Mouse (Mus musculus) liver, embryonic 15.5 days (tissue): ENCODE data around the gene Eif3a. TPM values are rescaled to one million over a fixed set of nuclear protein-coding genes. Genes with fewer than 3 reads are reported as not detected.

ENCODE experiments used
- ATAC-seq: fragments of 200-750 bp; cut with Nextera tagmentation; 2 replicates; pipeline ENCODE4 v1.8.0; 2017; ENCODE audit warnings: moderate number of reproducible peaks, mild to moderate bottlenecking, moderate library complexity; ENCODE audit not compliant: insufficient read depth
- H3K27ac ChIP-seq: fragments of 300-500 bp; sonication (generic); replicated peaks from 2 replicates; pipeline ENCODE4 v1.5.1; 2015; ENCODE audit warnings: mild to moderate bottlenecking, inconsistent platforms
- H3K27me3 ChIP-seq: fragments of 300-500 bp; sonication (generic); 2 replicates; pipeline ENCODE4 v1.6.1; 2015; ENCODE audit warnings: mild to moderate bottlenecking, inconsistent platforms
- H3K36me3 ChIP-seq: fragments of 300-500 bp; sonication (generic); replicated peaks from 2 replicates; pipeline ENCODE4 v1.6.1; 2015; ENCODE audit warnings: moderate library complexity, mild to moderate bottlenecking, inconsistent platforms
- H3K4me1 ChIP-seq: fragments of 300-500 bp; sonication (generic); replicated peaks from 2 replicates; pipeline ENCODE4 v1.6.1; 2015; ENCODE audit warnings: inconsistent platforms
- H3K4me2 ChIP-seq: fragments of 300-500 bp; sonication (generic); 2 replicates; pipeline ENCODE4 v1.6.1; 2015; ENCODE audit warnings: moderate library complexity, mild to moderate bottlenecking, inconsistent platforms
- H3K4me3 ChIP-seq: fragments of 300-500 bp; sonication (generic); replicated peaks from 2 replicates; pipeline ENCODE4 v1.5.1; 2015; ENCODE audit warnings: mild to moderate bottlenecking, inconsistent platforms
- H3K9ac ChIP-seq: fragments of 300-500 bp; sonication (generic); 2 replicates; pipeline ENCODE4 v1.6.1; 2015; ENCODE audit warnings: moderate library complexity, mild to moderate bottlenecking, inconsistent platforms
- H3K9me3 ChIP-seq: fragments of 300-500 bp; sonication (generic); replicated peaks from 2 replicates; pipeline ENCODE4 v1.6.1; 2016; ENCODE audit warnings: inconsistent platforms
- WGBS: fragments of 180-500 bp; shearing (Covaris S2); methylation state at CpG from one replicate; pipeline ENCODE4 v1.1.7; 2015; ENCODE audit warnings: mixed read lengths; ENCODE audit not compliant: insufficient replicate concordance; 5-methylcytosine and 5-hydroxymethylcytosine counted together
- polyA plus RNA-seq: library from polyadenylated mRNA; unstranded; fragments of >200 nt; fragmentation: Nextera tagmentation; extraction: Ambion mirVana; gene quantifications from 2 replicates; pipeline ENCODE4 v1.2.1, GENCODE M21; 2015

Gene Eif3a
- polyA plus RNA-seq, 1 experiment from 2014 or later = 74.9 TPM

DNA sequence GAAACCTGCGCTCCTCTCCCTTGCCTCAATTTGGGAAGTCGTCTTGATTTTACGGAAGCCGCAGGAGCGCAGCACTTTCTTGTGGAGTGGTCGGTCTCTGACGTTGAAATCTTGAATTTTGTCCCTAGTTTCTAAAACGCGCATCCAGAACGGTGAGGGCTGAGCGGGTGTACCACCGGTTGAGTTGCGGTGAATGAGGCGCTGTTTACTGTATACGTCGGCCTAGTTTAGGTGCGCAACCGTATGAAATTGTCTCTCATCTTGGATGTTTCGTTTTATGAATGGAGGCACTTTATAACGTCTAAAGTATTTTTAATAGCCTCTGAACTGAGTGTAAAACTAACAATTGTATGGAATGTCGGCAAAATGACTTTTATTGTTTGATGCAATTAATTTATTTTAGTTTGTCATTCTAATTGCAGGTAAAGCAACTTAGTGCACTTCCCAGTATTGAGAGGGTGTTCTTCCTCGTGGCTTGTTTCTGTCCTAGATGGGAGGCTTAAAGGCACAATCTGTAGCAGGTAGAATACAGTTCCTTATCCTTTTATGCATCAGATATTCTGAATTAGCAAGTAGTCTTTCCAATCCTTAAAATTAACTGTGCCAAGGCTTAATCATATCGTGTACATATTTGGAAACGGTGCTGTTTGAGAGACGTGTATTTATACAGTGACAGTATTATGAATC, 33.2 kb downstream of the Eif3a start:
- H3K27ac ChIP-seq = no peak overlapping the region
- 5% methylated on average over 25 of the region's 25 CpGs for WGBS
- ATAC-seq = no peak

DNA sequence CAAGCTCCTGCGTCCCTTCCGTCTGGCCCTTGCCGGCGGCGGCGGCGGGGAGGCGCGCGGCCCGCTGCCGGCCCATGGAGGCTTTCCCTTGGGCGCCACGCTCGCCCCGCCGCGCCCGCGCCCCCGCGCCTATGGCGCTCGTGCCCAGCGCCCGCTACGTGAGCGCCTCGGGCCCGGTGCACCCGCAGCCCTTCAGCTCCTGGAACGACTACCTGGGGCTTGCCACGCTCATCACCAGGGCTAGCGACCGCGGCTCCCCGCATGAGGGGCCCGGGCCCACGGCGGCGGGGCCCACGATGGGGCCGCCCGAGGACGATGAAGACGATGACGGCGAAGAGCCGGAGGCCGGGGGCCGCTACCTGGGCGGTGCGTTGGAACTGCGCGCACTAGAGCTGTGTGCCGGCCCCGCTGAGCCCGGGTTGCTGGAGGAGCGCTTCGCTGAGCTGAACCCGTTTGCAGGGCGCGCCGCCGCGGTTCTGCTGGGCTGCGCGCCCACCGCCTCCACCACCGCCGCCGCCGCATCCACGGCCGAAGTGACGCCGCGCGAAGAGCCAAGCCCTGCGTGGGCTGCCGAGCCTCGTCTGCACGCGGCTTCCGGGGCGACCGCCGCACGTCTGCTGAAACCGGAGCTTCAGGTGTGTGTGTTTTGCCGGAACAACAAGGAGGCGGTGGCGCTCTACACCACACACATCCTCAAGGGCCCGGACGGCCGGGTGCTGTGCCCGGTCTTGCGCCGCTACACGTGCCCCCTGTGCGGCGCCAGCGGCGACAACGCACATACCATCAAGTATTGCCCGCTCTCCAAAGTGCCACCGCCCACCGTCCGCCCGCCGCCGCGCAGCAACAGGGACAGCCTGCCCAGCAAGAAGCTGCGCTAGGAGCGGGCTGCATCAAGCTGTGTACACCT, 34.0 kb downstream of the Eif3a start:
- H3K36me3 ChIP-seq = peaks cover 13% of the 10 kb centered on the region
- peaks cover 33% of the 10 kb centered on the region for H3K4me1 ChIP-seq
- no peaks in the 10 kb centered on the region for H3K9me3 ChIP-seq
- H3K9ac ChIP-seq = peak overlapping the region; percentile 73
- H3K4me2 ChIP-seq = peak overlapping the region; percentile 100
- peaks cover 46% of the 10 kb centered on the region for H3K27me3 ChIP-seq
- under 1% methylated on average over 114 of the region's 115 CpGs for WGBS
- ATAC-seq = peak; percentile 40
- H3K4me3 ChIP-seq = peak overlapping the region; percentile 79
- H3K27ac ChIP-seq = peak overlapping the region; percentile 71

More for the DNA sequence above, 33.2 kb downstream of the Eif3a start:
- Histone ChIP-seq H3K4me1 (peaks cover 33% of the 10 kb centered on the region), H3K9ac (peak overlapping the region; percentile 73), H3K36me3 (peaks cover 18% of the 10 kb centered on the region), H3K9me3 (no peaks in the 10 kb centered on the region), H3K27me3 (peaks cover 46% of the 10 kb centered on the region), H3K4me2 (peak overlapping the region; percentile 100), H3K4me3 (peak overlapping the region; percentile 79)

DNA sequence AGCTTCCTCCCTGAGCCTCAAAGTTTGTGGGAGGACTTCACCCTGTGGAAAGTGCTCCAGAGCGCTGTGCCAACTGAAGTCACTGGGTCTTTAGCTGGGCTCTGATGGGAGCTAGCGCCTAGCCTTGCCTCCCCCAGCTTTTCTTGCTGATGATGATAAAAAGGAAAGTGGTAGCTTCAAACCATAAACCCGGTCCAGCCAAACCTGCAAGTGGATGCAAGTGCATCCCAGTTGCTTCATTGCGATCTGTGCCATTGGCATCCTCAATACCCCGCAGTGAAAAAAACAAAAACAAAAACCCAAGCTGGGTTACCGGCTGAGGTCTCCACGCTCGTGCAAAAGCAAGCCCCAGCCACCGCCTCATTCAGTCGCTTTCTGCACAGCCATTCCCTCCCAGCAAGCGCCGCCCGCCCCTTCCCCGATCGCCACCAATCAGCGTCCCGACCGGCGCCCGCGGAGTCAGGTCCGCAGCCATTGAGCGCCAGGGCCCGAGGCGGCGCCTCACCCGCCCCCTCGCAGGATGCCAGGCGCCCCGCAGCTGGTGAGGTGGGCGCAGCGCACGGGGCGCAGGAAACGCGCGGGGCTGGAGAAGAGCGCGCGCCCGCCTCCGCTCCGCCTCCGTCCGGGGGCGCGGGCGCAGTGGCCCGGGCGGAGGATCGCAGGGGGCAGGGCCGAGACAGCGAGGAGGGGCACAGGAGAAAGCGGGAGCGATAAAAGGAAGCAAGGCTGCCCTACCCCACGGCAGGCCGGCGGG, 34.8 kb downstream of the Eif3a start, which contains the start of gene Nanos1:
TSS of gene Nanos1 (plus strand) at position 550 of the 754 bp plus-strand sequence.
- Histone ChIP-seq H3K9me3 (no peaks in the 10 kb centered on the region), H3K4me1 (peaks cover 33% of the 10 kb centered on the region), H3K27ac (peak within 1 kb of the TSS; percentile 71), H3K27me3 (peaks cover 50% of the 10 kb centered on the region), H3K36me3 (peaks cover 10% of the 10 kb centered on the region), H3K4me3 (peak within 1 kb of the TSS; percentile 79), H3K9ac (peak within 1 kb of the TSS; percentile 73), H3K4me2 (peak within 1 kb of the TSS; percentile 100)
- ATAC-seq = peak; percentile 93
- WGBS = under 1% methylated on average over 55 of the region's 58 CpGs

DNA sequence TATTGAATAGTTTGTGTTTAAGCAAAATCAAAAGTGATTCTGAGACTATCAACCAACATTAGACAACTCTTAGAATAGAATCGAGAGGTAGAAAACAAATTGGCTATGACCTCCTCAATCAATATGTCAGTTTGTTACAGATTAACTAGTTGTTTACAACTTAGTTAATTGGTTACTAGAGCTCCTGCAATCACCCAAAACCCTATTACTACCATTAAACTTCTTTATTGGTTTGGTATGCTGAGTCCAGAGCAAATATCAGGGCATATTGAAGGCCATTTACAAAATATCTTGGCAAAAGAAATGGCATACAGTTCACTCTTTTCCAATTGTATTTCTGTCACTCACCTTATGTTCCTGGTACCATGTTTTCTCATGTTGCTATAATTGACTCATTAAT, 42.7 kb downstream of the Eif3a start:
- peaks cover 16% of the 10 kb centered on the region for H3K27me3 ChIP-seq
- no peak overlapping the region for H3K4me3 ChIP-seq
- H3K27ac ChIP-seq = no peak overlapping the region
- no peak for ATAC-seq
- H3K36me3 ChIP-seq = no peaks in the 10 kb centered on the region
- no peak overlapping the region for H3K9ac ChIP-seq
- no peak overlapping the region for H3K4me2 ChIP-seq
- 67% methylated on average over 1 of the region's 1 CpGs for WGBS
- no peaks in the 10 kb centered on the region for H3K9me3 ChIP-seq
- H3K4me1 ChIP-seq = peaks cover 19% of the 10 kb centered on the region

DNA sequence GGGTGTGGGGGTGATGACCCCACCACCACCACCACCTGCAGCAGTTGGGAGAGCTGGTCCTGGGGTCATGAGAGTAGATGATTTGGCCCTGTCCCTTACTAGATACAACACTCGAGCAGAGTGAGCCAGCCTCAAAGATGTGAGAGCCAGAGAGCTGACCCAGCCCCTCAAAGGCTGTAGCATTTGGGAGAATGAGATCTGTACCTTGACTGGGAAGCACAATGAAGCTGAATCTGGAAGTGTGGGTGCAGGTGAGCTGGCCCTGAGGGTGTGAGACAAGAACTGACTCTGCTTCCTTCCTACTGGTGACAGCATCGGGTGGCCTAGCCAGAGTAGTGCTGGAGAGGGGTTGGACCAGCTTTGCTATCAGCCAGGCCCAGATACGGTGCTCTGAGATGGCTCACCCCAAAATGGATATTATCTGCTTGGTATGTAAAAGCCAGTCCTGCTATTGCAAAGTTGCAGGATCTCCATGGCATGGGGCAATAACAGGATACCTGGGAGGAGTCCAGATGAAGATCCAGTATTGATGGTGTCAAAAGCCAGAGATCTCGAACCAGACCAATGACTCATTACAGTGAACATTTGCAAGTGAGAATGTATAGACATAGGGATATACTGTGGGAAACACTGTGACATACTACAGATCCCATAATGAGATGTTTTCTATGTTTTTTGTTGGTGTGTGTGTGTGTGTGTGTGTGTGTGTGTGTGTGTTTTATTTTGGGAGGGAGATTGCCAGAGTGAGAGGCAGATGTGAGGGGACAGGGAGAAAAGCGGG, 46.5 kb downstream of the Eif3a start:
- peak overlapping the region; percentile 51 for H3K4me2 ChIP-seq
- peak overlapping the region; percentile 78 for H3K27ac ChIP-seq
- 38% methylated on average over 5 of the region's 5 CpGs for WGBS
- no peaks in the 10 kb centered on the region for H3K9me3 ChIP-seq
- no peaks in the 10 kb centered on the region for H3K27me3 ChIP-seq
- no peak overlapping the region for H3K4me3 ChIP-seq
- H3K36me3 ChIP-seq = no peaks in the 10 kb centered on the region
- ATAC-seq = peak; percentile 99
- H3K4me1 ChIP-seq = peaks cover 24% of the 10 kb centered on the region
- H3K9ac ChIP-seq = 0 out of 2 replicates have a peak overlapping the region, but pooled peaks have one; percentile 35

DNA sequence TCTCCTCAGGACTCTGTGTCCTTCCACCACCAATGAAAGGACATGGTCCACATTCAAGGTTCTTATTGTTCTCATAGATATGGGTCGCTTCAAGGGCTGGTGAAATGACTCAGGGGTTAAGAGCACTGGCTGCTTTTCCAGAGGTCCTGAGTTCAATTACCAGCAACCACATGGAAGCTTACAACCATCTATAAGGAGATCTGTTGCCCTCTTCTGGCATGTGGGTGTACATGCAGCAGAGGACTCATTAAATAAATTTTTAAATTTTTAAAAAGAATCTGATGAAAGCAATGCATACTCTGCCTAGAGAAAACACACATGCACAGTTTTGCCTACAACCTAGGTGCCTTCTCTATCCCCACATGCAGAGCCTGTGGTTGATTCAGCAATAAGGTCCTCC, 49.9 kb downstream of the Eif3a start:
- Histone ChIP-seq H3K36me3 (no peaks in the 10 kb centered on the region), H3K27me3 (peaks cover 4% of the 10 kb centered on the region; the same call in 1 of the 2 replicates), H3K4me1 (peaks cover 24% of the 10 kb centered on the region), H3K4me3 (no peak overlapping the region), H3K27ac (no peak overlapping the region), H3K9me3 (no peaks in the 10 kb centered on the region), H3K4me2 (no peak overlapping the region), H3K9ac (no peak overlapping the region)
- no peak for ATAC-seq
- 42% methylated on average over 1 of the region's 1 CpGs for WGBS

DNA sequence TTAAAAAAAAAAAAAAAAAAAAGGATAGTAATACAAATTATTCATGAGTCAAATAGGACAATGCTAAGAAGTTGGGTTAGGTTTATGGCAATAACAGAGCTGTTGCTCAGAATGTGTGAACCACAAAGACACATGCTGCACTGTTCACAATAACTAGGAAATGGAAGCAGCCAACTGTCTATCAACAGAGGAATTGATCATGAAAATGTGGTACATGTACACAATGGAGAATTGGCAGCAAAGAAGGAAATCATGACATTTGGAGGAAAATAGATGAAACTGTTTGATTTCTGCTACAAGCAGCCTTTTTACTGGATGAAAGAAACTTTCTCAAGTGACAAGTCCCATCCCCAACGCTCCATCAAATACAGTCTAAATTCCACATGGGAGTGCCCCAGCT, 58.5 kb downstream of the Eif3a start:
- H3K9ac ChIP-seq = no peak overlapping the region
- H3K4me1 ChIP-seq = peaks cover 15% of the 10 kb centered on the region
- peaks cover 29% of the 10 kb centered on the region for H3K27me3 ChIP-seq
- no peaks in the 10 kb centered on the region for H3K36me3 ChIP-seq
- H3K9me3 ChIP-seq = no peaks in the 10 kb centered on the region
- no peak for ATAC-seq
- 61% methylated on average over 1 of the region's 1 CpGs for WGBS
- no peak overlapping the region for H3K4me2 ChIP-seq
- H3K4me3 ChIP-seq = no peak overlapping the region
- no peak overlapping the region for H3K27ac ChIP-seq

DNA sequence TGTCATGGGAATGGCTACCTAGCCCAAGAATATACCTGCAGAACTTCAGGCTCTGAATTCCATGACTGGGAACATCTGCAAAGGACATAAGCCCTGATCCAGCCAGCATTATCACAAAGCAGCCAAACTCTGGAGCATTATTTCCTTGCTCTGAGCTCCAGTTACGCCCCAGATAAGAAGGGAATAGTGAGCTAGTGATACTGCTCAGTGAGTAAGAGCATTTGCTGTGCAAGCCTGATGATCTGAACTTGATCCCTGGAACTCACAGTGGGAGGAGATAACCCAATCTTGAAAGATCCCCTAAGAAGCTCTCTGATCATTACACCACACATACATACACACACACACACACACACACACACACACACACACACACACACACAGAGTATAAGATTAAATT, 59.2 kb downstream of the Eif3a start:
- Histone ChIP-seq H3K36me3 (no peaks in the 10 kb centered on the region), H3K4me1 (peaks cover 15% of the 10 kb centered on the region), H3K9me3 (no peaks in the 10 kb centered on the region), H3K27ac (no peak overlapping the region), H3K27me3 (peaks cover 36% of the 10 kb centered on the region), H3K4me2 (no peak overlapping the region), H3K4me3 (no peak overlapping the region), H3K9ac (no peak overlapping the region)
- ATAC-seq = peak; percentile 34; the same call in 1 of the 2 replicates
- 58% methylated on average over 1 of the region's 1 CpGs for WGBS

DNA sequence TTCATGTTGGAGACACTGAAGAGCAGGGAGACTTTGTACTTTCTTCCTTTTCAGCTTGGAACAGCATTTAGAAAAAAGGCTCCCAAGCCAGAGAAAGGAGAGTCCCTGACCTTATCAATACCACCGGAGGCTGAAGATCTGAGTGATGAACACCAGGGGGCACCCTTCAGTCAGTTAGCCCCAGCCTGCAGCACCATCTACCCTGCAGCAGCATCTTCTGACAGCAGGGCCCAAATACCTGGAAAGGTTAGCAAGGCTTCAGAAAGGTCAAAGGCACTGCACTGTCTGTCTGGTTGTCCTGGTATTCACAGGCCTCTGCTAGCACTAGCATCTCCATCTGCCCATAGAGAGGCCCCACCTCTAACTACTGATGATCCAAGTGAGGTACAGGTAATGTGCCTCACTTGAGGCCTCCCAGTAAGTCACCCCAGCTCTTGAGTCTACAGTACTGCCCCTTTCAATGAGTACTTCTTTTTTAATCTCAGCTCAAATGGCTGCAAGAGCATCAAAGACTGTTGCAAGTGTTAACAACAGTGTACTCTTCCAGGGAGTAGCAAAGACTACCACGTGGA, 60.1 kb downstream of the Eif3a start:
- Histone ChIP-seq H3K4me1 (peaks cover 15% of the 10 kb centered on the region), H3K9me3 (no peaks in the 10 kb centered on the region), H3K27ac (0 out of 2 replicates have a peak overlapping the region, but pooled peaks have one; percentile 0), H3K4me3 (no peak overlapping the region), H3K9ac (no peak overlapping the region), H3K27me3 (peaks cover 43% of the 10 kb centered on the region), H3K4me2 (no peak overlapping the region), H3K36me3 (no peaks in the 10 kb centered on the region)
- peak; percentile 74 for ATAC-seq
- 41% methylated on average over 2 of the region's 2 CpGs for WGBS

DNA sequence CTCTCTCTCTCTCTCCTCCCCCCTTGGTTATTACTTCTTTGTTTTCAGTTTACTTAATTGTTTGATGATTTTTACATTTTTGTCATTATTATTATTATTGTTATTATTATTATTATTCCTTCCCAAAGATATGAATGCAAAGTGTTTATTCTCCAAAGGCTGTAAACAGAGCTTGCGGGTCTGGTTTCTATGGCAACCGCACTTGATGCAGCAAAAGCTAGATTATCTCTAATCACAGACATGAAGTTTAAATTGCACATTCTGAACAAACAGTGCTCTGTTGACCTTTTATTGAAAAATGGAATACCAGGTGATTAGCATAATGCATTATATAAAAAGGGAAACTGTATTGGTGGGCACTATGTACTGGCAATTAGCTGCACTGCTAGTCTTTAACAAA, 74.1 kb downstream of the Eif3a start:
- H3K27ac ChIP-seq = no peak overlapping the region
- H3K4me3 ChIP-seq = no peak overlapping the region
- H3K36me3 ChIP-seq = no peaks in the 10 kb centered on the region
- H3K9ac ChIP-seq = no peak overlapping the region
- no peaks in the 10 kb centered on the region for H3K9me3 ChIP-seq
- H3K4me2 ChIP-seq = no peak overlapping the region
- H3K27me3 ChIP-seq = peaks cover 29% of the 10 kb centered on the region
- 81% methylated on average over 2 of the region's 2 CpGs for WGBS
- no peaks in the 10 kb centered on the region; the same call in 1 of the 2 replicates for H3K4me1 ChIP-seq
- ATAC-seq = no peak
